Mouse (Mus musculus): Measurements from ENCODE around the gene Pkd2l1.

Pkd2l1 gene

GRCm38 (mm10) chr19:44103001-44103400 lies 89.2 kb downstream of the Pkd2l1 start:
- no peak for DNase-seq

GRCm38 (mm10) chr19:44100840-44101239 lies 91.4 kb downstream of the Pkd2l1 start:
- DNase-seq, result no peak
